Mouse (Mus musculus) G1E (cell line): ENCODE results near the gene Tpi1. TPM values are rescaled to one million over a fixed set of nuclear protein-coding genes. Genes with fewer than 3 reads are reported as not detected.
"Not testable (repeated sequence)": the region's sequence is repeated elsewhere in the genome, so short reads cannot be mapped to it uniquely, and the experiment has no call there.

Source experiments
- ATAC-seq: 2 replicates; pipeline ENCODE4 v1.8.0; 2016; ENCODE audit warnings: mild to moderate bottlenecking; ENCODE audit not compliant: insufficient number of reproducible peaks, poor library complexity, low FRiP score, severe bottlenecking; ENCODE audit errors: extremely low read depth
- DNase-seq: peaks from one replicate; pipeline ENCODE4 v3.0.0; 2012; ENCODE audit warnings: low spot score
- H3K27me3 ChIP-seq: 2 replicates; pipeline ENCODE4 v1.6.1; 2012; ENCODE audit warnings: mild to moderate bottlenecking, low read length, inconsistent platforms; ENCODE audit not compliant: insufficient read depth
- H3K36me3 ChIP-seq: replicated peaks from 2 replicates; pipeline ENCODE3; 2012; ENCODE audit warnings: mild to moderate bottlenecking, inconsistent platforms
- H3K4me1 ChIP-seq: 2 replicates; pipeline ENCODE4 v1.6.1; 2012; ENCODE audit warnings: low read depth, low read length, inconsistent platforms, mixed read lengths; ENCODE audit not compliant: insufficient read depth
- H3K4me3 ChIP-seq: 2 replicates; pipeline ENCODE4 v1.5.1; 2012; ENCODE audit warnings: low read depth, mild to moderate bottlenecking, inconsistent platforms, low read length, moderate library complexity, mixed read lengths
- H3K9me3 ChIP-seq: replicated peaks from 2 replicates; pipeline ENCODE4 v1.6.1; 2012; ENCODE audit warnings: inconsistent platforms
- CTCF ChIP-seq: IDR thresholded peaks from 2 replicates; pipeline ENCODE4 v1.5.1; 2012; ENCODE audit warnings: low read depth, low read length, inconsistent platforms, mixed read lengths
- GATA1 ChIP-seq: IDR thresholded peaks from 2 replicates; pipeline ENCODE4 v1.6.1; 2012; ENCODE audit warnings: borderline replicate concordance, low read length, inconsistent platforms, mixed read lengths
- GATA2 ChIP-seq: IDR thresholded peaks from 2 replicates; pipeline ENCODE4 v1.6.1; 2012; ENCODE audit warnings: low read depth, low read length, inconsistent platforms, borderline replicate concordance
- POLR2AphosphoS5 ChIP-seq: IDR thresholded peaks from 2 replicates; pipeline ENCODE4 v1.6.1; 2012; ENCODE audit warnings: low read depth, low read length, inconsistent platforms; ENCODE audit not compliant: insufficient replicate concordance
- TAL1 ChIP-seq: conservative IDR thresholded peaks from 2 replicates; pipeline ENCODE4 v1.6.1; 2012; ENCODE audit warnings: low read depth, low read length, inconsistent platforms, mixed read lengths
- polyA plus RNA-seq: library from polyadenylated mRNA; stranded (reverse); fragments of >175 nt; gene quantifications from 2 replicates; pipeline ENCODE4 v1.2.3, GENCODE M21; 2012
- total RNA-seq, 2 experiments: library from RNA; stranded (forward) in 1 of 2; stranded (reverse) in 1 of 2; fragments of 200-1000 nt in 1 of 2; fragments of >200 nt in 1 of 2; fragmentation: Nextera tagmentation in 1 of 2; gene quantifications; 2 replicates each; pipeline ENCODE4 v1.2.3; 2014 to 2017

The Tpi1 gene
- total and polyA plus RNA-seq, 3 experiments: 601 to 903 (median 701) TPM

DNA sequence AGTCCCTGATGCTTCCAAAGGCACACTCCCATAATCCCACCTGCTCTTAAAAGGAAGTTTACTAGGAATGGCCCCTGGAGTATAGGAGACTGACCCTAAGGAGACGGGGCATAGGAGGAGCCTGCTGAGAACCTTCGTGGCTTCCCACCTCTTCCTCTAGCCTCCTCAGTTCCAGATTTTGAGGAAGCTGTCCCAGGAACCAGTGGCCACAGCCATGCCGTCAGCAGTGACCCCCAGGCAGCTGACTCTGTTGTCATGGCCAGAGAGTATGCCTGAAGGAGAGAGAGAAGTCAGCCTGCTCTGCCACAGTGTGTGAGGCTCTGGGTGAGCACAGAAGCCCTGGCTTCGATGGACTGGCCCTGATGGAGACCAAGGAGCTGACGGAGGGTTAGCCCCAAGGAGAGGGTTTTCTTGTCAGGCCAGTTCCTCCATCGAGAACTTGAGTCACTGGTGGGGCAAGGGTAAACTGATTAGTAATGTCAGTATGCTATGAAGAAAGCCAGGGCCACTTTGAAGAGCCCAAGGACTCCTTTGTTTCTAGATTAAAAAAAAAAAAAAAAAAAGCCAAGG lies 20.5 kb upstream of the Tpi1 start:
- Histone ChIP-seq H3K4me3 (no peak overlapping the region), H3K4me1 (peaks cover 40% of the 10 kb centered on the region), H3K9me3 (no peaks in the 10 kb centered on the region), H3K27me3 (peaks cover 16% of the 10 kb centered on the region), H3K36me3 (peaks cover 63% of the 10 kb centered on the region)
- DNase-seq (no peak), ATAC-seq (no peak)
- TF ChIP-seq POLR2AphosphoS5 (no peak), GATA1 (no peak), CTCF (no peak), TAL1 (no peak), GATA2 (no peak)

DNA sequence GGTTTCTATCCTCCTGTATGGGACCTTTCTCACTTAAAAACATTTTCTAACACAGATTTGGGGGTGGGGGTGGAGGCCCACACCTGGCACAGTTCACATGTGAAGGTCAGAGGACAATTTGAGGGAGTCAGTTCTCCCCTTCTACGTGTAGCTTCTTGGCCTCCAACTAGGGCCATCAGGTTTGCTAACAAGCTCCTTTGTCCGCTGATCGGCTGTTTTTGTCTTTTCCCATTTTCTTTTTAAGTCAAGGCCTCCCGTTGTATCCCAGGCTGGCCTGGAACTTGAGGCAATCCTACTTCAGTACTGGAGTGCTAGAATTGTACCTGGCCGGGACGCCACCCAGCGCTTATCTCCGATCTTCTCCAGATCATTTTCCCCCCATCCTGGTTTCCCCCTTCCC lies 17.6 kb upstream of the Tpi1 start:
- H3K36me3 ChIP-seq: peaks cover 73% of the 10 kb centered on the region
- no peak overlapping the region for H3K4me3 ChIP-seq
- peaks cover 50% of the 10 kb centered on the region for H3K4me1 ChIP-seq
- TF ChIP-seq POLR2AphosphoS5: no peak
- TF ChIP-seq GATA2: no peak
- TF ChIP-seq TAL1: no peak
- no peak for TF ChIP-seq GATA1
- TF ChIP-seq CTCF: no peak
- no peaks in the 10 kb centered on the region for H3K27me3 ChIP-seq
- no peak for DNase-seq
- no peaks in the 10 kb centered on the region for H3K9me3 ChIP-seq
- no peak for ATAC-seq

DNA sequence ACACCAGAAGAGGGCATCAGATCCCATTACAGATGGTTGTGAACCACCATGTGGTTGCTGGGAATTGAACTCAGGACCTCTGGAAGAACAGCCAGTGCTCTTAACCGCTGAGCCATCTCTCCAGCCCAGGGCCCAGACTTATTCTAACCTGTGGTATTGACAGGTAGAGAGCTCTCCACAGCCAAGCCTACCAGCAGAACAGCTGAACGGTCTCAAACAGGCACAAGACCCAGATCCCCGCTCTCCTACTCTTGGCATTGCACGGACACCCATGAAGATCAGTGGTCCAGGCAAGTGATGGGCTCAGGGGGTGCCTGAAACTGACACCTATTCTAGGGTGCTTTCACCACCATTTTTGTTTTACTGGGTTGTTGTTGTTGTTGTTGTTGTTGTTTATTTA lies 17.1 kb upstream of the Tpi1 start:
- not testable (repeated sequence) for H3K9me3 ChIP-seq, DNase-seq, H3K27me3 ChIP-seq, ATAC-seq
- H3K4me1 ChIP-seq: peaks cover 52% of the 10 kb centered on the region
- H3K4me3 ChIP-seq: peak overlapping the region; percentile 54; the same call in 1 of the 2 replicates
- peaks cover 73% of the 10 kb centered on the region for H3K36me3 ChIP-seq

DNA sequence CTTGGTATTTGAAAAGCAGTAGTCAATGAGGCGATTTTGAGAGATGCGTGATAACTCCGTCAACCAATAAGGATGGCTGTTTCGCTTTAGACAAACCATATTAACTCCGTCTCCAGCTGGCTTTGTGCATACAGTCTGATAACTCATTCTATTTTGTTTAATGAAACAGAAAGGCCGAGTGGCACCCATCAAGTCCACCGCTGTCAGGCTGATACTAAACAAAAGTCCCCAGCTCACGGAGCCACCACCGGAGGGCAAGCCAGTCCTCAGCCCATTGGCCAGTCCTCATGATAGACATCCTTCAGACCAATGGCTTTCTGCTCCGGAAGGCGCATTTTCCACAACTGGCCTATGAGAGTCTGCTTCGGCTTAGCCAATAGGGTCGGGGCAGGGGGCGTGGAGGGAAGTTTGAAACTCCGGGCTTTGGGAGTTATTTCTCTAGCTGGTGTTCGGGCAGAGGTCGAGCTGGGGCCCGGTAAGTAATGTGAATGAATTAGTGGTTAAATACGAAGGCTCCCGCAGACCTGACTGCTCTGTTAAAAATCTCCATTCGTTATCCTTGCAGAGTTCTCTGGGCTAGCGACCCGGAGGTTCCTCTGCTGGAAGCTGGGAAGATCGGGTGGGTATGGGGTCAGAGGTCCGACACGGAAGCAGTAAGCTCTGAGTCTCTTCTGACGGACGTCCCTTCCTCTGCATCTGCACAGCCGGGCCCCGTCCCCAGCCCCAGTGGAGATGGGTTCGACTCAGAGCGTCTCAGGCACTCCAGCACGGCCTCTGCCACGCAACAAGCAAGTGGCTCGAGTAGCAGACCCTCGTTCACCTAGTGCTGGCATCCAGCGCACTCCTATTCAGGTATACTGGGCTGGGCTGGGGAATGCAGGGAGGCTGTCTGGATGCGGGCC lies 16.0 kb upstream of the Tpi1 start:
- Histone ChIP-seq H3K4me1 (peaks cover 53% of the 10 kb centered on the region), H3K9me3 (no peaks in the 10 kb centered on the region), H3K4me3 (peak overlapping the region; percentile 91), H3K36me3 (peaks cover 73% of the 10 kb centered on the region), H3K27me3 (no peaks in the 10 kb centered on the region)
- DNase-seq (peak; percentile 100), ATAC-seq (peak; percentile 69)
- TF ChIP-seq CTCF (no peak), TAL1 (no peak), GATA2 (no peak), GATA1 (no peak)

DNA sequence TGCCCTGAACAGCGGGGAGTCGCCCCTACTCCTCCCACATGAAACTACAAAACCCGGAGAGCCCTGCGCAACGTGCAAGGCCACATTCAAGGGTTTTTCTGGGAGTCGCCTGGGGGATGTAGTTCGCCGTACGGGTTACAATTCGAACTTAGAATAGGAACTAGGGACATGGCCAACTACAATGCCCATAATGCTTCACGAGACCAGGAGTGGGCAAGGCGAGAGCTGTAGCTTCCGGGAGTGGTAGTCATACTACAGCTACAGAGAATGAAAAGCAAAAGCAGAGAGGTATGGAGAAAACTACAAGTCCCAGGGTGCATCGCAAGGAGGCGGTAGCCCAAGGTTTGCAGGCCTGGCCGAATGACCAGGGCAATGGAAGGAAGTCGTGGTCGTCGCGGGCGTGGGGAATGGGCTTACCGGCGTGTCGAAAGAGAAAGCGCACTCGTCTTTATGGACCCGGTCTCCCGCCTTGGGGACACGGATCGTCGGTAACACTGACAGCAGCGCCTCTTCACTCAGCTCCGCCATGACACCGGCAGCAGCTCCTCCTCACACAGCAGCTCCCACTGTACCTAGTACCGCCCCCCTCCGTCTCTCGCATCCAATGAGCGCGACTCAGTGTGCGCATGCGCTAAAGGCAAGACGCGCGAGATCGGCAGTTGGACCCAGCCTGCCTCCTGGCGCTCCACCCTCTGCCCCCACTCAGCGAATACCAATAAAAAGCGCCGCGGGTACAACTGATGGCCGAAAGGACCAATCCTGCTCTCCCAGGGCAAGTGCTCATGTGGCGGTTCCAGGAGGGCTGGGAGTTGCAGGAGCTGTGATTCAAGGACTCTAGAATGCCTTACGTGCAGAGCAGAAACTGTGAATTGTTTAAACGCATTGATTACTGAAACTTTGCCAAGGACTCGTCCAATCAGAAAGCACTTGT lies 15.0 kb upstream of the Tpi1 start, which contains the start of the genes Usp5 and Cdca3:
Gene Usp5, minus strand, starts transcription at position 617 of the 931 bp plus-strand sequence.
Gene Cdca3, plus strand, starts transcription at position 680 of the 931 bp plus-strand sequence.
- H3K36me3 ChIP-seq: peaks cover 73% of the 10 kb centered on the region
- peaks cover 46% of the 10 kb centered on the region for H3K4me1 ChIP-seq
- no peak for TF ChIP-seq TAL1
- TF ChIP-seq GATA2: no peak
- no peak for TF ChIP-seq CTCF
- no peak for TF ChIP-seq GATA1
- no peak for TF ChIP-seq POLR2AphosphoS5
- no peaks in the 10 kb centered on the region for H3K9me3 ChIP-seq
- H3K27me3 ChIP-seq: no peaks in the 10 kb centered on the region
- DNase-seq: peak; percentile 96
- H3K4me3 ChIP-seq: peak within 1 kb of the TSS; percentile 91
- ATAC-seq: peak; percentile 73

DNA sequence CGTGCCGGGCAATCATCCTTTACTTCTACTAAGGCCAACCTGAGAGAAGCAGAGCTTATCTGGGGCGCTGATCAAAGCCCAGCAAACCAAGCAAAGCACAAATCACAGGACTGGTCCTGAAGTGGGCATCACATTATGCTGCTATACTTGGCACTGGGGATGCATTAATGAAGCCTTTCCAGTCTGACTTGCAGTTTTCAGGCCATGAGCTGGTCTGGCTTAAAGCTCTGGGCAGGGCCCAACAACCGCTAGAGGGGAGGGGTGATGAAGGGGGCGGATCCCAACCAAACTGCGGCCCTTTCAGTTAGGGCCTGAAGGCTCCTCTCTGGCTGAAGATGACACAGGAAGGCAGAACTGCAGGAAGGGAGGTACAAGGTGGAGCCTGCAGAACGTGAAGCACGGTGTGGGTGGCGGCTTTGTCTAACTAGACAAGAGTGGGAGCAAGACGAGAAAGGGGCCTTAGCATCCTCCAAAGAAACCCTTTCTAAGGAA lies 14.1 kb upstream of the Tpi1 start:
- H3K36me3 ChIP-seq: peaks cover 73% of the 10 kb centered on the region
- H3K27me3 ChIP-seq: no peaks in the 10 kb centered on the region
- ATAC-seq: peak; percentile 10; the same call in 1 of the 2 replicates
- no peaks in the 10 kb centered on the region for H3K9me3 ChIP-seq
- TF ChIP-seq CTCF (no peak), GATA1 (no peak), TAL1 (no peak), GATA2 (no peak), POLR2AphosphoS5 (no peak)
- H3K4me3 ChIP-seq: peak overlapping the region; percentile 91
- H3K4me1 ChIP-seq: peaks cover 42% of the 10 kb centered on the region
- DNase-seq: peak; percentile 49
